Mouse (Mus musculus) erythroblast, embryonic 14.5 days (primary cell): ENCODE results near the gene Cpsf3. TPM values are rescaled to one million over a fixed set of nuclear protein-coding genes. Genes with fewer than 3 reads are reported as not detected.

Experiments used
- H3K27me3 ChIP-seq: 2 replicates; pipeline ENCODE4 v1.6.1; 2012; ENCODE audit warnings: inconsistent platforms; ENCODE audit not compliant: control insufficient read depth
- H3K36me3 ChIP-seq: 2 replicates; pipeline ENCODE4 v1.6.1; 2012; ENCODE audit warnings: mild to moderate bottlenecking, inconsistent platforms; ENCODE audit not compliant: control insufficient read depth
- H3K4me1 ChIP-seq: 2 replicates; pipeline ENCODE4 v1.6.1; 2012; ENCODE audit warnings: inconsistent platforms; ENCODE audit not compliant: control insufficient read depth
- H3K4me3 ChIP-seq: replicated peaks from 2 replicates; pipeline ENCODE3; 2012; ENCODE audit warnings: moderate library complexity, mild to moderate bottlenecking, inconsistent platforms
- H3K9me3 ChIP-seq: 2 replicates; pipeline ENCODE4 v1.6.1; 2012; ENCODE audit warnings: low read length, inconsistent platforms, mixed read lengths; ENCODE audit not compliant: control insufficient read depth
- GATA1 ChIP-seq: IDR thresholded peaks from 2 replicates; pipeline ENCODE4 v1.6.1; 2012; ENCODE audit warnings: low read length, inconsistent platforms, mixed read lengths
- TAL1 ChIP-seq: IDR thresholded peaks from 3 replicates; pipeline ENCODE4 v1.6.1; 2012; ENCODE audit warnings: low read length, inconsistent platforms, mixed read lengths
- polyA plus RNA-seq: library from polyadenylated mRNA; stranded (reverse); fragments of >175 nt; gene quantifications from 2 replicates; pipeline ENCODE4 v1.2.3, GENCODE M21; 2012

The Cpsf3 gene
- polyA plus RNA-seq, 1 experiment, result 0.28 TPM

GRCm38 (mm10) chr12:21325266-21325665 lies 40.1 kb downstream of the Cpsf3 start:
- Histone ChIP-seq H3K27me3 (no peaks in the 10 kb centered on the region), H3K4me3 (no peak overlapping the region), H3K9me3 (no peaks in the 10 kb centered on the region), H3K36me3 (peaks cover 89% of the 10 kb centered on the region), H3K4me1 (no peaks in the 10 kb centered on the region; the same call in 1 of the 2 replicates)
- TF ChIP-seq TAL1 (no peak), GATA1 (no peak)

- no peak for TF ChIP-seq GATA1
- TF ChIP-seq TAL1, result no peak; the same call in 2 of the 3 replicates
- Histone ChIP-seq H3K36me3 (peaks cover 87% of the 10 kb centered on the region), H3K4me1 (no peaks in the 10 kb centered on the region; the same call in 1 of the 2 replicates), H3K9me3 (no peaks in the 10 kb centered on the region), H3K4me3 (no peak overlapping the region), H3K27me3 (no peaks in the 10 kb centered on the region)
These were observed 41.1 kb downstream of the Cpsf3 start for GRCm38 (mm10) chr12:21326325-21326724.

- no peak for TF ChIP-seq GATA1
- no peak for TF ChIP-seq TAL1
- H3K4me3 ChIP-seq, result no peak overlapping the region
- H3K27me3 ChIP-seq, result no peaks in the 10 kb centered on the region
- no peaks in the 10 kb centered on the region for H3K4me1 ChIP-seq
- no peaks in the 10 kb centered on the region for H3K9me3 ChIP-seq
- peaks cover 90% of the 10 kb centered on the region for H3K36me3 ChIP-seq
These were observed 44.6 kb downstream of the Cpsf3 start for GRCm38 (mm10) chr12:21329661-21330400.

- H3K9me3 ChIP-seq, result no peaks in the 10 kb centered on the region
- TF ChIP-seq GATA1 (no peak), TAL1 (no peak)
- no peak overlapping the region for H3K4me3 ChIP-seq
- H3K4me1 ChIP-seq, result no peaks in the 10 kb centered on the region
- peaks cover 86% of the 10 kb centered on the region for H3K36me3 ChIP-seq
- no peaks in the 10 kb centered on the region for H3K27me3 ChIP-seq
These were observed 45.9 kb downstream of the Cpsf3 start for GRCm38 (mm10) chr12:21330961-21331576.

- Histone ChIP-seq H3K4me1 (no peaks in the 10 kb centered on the region), H3K27me3 (no peaks in the 10 kb centered on the region), H3K9me3 (no peaks in the 10 kb centered on the region), H3K4me3 (no peak overlapping the region), H3K36me3 (peaks cover 86% of the 10 kb centered on the region)
- TF ChIP-seq TAL1 (no peak), GATA1 (no peak)
These were observed 46.5 kb downstream of the Cpsf3 start for GRCm38 (mm10) chr12:21331711-21332110.

GRCm38 (mm10) chr12:21333021-21333420 lies 47.8 kb downstream of the Cpsf3 start:
- H3K4me1 ChIP-seq, result no peaks in the 10 kb centered on the region
- H3K27me3 ChIP-seq, result no peaks in the 10 kb centered on the region
- H3K4me3 ChIP-seq, result no peak overlapping the region
- no peaks in the 10 kb centered on the region for H3K9me3 ChIP-seq
- peaks cover 82% of the 10 kb centered on the region for H3K36me3 ChIP-seq
- no peak for TF ChIP-seq GATA1
- no peak for TF ChIP-seq TAL1

GRCm38 (mm10) chr12:21333766-21334165 lies 48.6 kb downstream of the Cpsf3 start:
- H3K4me3 ChIP-seq, result no peak overlapping the region
- no peaks in the 10 kb centered on the region for H3K9me3 ChIP-seq
- H3K4me1 ChIP-seq, result no peaks in the 10 kb centered on the region
- H3K36me3 ChIP-seq, result peaks cover 79% of the 10 kb centered on the region
- TF ChIP-seq GATA1 (no peak), TAL1 (no peak)
- no peaks in the 10 kb centered on the region for H3K27me3 ChIP-seq

- Histone ChIP-seq H3K4me1 (no peaks in the 10 kb centered on the region), H3K4me3 (no peak overlapping the region), H3K27me3 (no peaks in the 10 kb centered on the region), H3K36me3 (peaks cover 79% of the 10 kb centered on the region), H3K9me3 (no peaks in the 10 kb centered on the region)
- no peak for TF ChIP-seq TAL1
- TF ChIP-seq GATA1, result no peak
These were observed 50.7 kb downstream of the Cpsf3 start for GRCm38 (mm10) chr12:21335869-21336268.

GRCm38 (mm10) chr12:21337171-21337570 lies 52.0 kb downstream of the Cpsf3 start:
- H3K4me3 ChIP-seq, result no peak overlapping the region
- TF ChIP-seq GATA1 (no peak), TAL1 (no peak)
- H3K4me1 ChIP-seq, result no peaks in the 10 kb centered on the region
- peaks cover 75% of the 10 kb centered on the region for H3K36me3 ChIP-seq
- H3K9me3 ChIP-seq, result no peaks in the 10 kb centered on the region
- no peaks in the 10 kb centered on the region for H3K27me3 ChIP-seq
